Mouse (Mus musculus): Measurements from ENCODE around the gene Gm8232. TPM values are rescaled to one million over a fixed set of nuclear protein-coding genes. Genes with fewer than 3 reads are reported as not detected.
"Not testable (repeated sequence)": the region's sequence is repeated elsewhere in the genome, so short reads cannot be mapped to it uniquely, and the experiment has no call there.

The Gm8232 gene
- not detected in 2 replicates for polyA plus RNA-seq (2014; fragmentation: Nextera tagmentation; extraction: Ambion mirVana)

- not testable (repeated sequence) for H3K9me3 ChIP-seq (ENCODE audit: control insufficient read depth, low read length); H3K27me3 ChIP-seq (replicated peaks; ENCODE audit: control insufficient read depth, insufficient read depth, low read length); H3K4me1 ChIP-seq (ENCODE audit: control insufficient read depth, insufficient read depth, low read length); H3K9ac ChIP-seq (ENCODE audit: low read depth, low read length); ATAC-seq (ENCODE audit: low read depth); H3K4me2 ChIP-seq (ENCODE audit: low read depth, low read length); H3K4me3 ChIP-seq (ENCODE audit: low read depth, low read length); H3K36me3 ChIP-seq (ENCODE audit: control insufficient read depth, insufficient read depth, low read length); DNase-seq (ENCODE audit: low spot score); H3K27ac ChIP-seq (replicated peaks; ENCODE audit: low read depth, low read length)
- WGBS = 84% methylated on average over 2 of the region's 3 CpGs
Measured at GRCm38 (mm10) chr14:44433335-44433734, at the start of gene Gm8232. TSS of gene Gm8232 (plus strand) at chr14:44433635.

- H3K27me3 ChIP-seq (replicated peaks; ENCODE audit: control insufficient read depth, insufficient read depth, low read length); DNase-seq (ENCODE audit: low spot score); ATAC-seq (ENCODE audit: low read depth); H3K4me2 ChIP-seq (ENCODE audit: low read depth, low read length); H3K36me3 ChIP-seq (ENCODE audit: control insufficient read depth, insufficient read depth, low read length); H3K9ac ChIP-seq (ENCODE audit: low read depth, low read length); H3K4me3 ChIP-seq (ENCODE audit: low read depth, low read length); H3K9me3 ChIP-seq (ENCODE audit: control insufficient read depth, low read length); H3K27ac ChIP-seq (replicated peaks; ENCODE audit: low read depth, low read length); H3K4me1 ChIP-seq (ENCODE audit: control insufficient read depth, insufficient read depth, low read length): not testable (repeated sequence)
- WGBS = 71% methylated on average over 3 of the region's 4 CpGs
Measured at GRCm38 (mm10) chr14:44384233-44384632, 49.2 kb upstream of the Gm8232 start.

- not testable (repeated sequence) for ATAC-seq (ENCODE audit: low read depth); H3K4me1 ChIP-seq (ENCODE audit: control insufficient read depth, insufficient read depth, low read length); H3K9ac ChIP-seq (ENCODE audit: low read depth, low read length); H3K27ac ChIP-seq (replicated peaks; ENCODE audit: low read depth, low read length); H3K36me3 ChIP-seq (ENCODE audit: control insufficient read depth, insufficient read depth, low read length); H3K4me3 ChIP-seq (ENCODE audit: low read depth, low read length); H3K27me3 ChIP-seq (replicated peaks; ENCODE audit: control insufficient read depth, insufficient read depth, low read length); H3K9me3 ChIP-seq (ENCODE audit: control insufficient read depth, low read length); H3K4me2 ChIP-seq (ENCODE audit: low read depth, low read length); DNase-seq (ENCODE audit: low spot score)
- no CpG with 5 or more reads among the region's 2 CpGs for WGBS
Measured at GRCm38 (mm10) chr14:44410588-44410987, 22.8 kb upstream of the Gm8232 start, which contains the start of gene Gm3371. TSS of gene Gm3371 (minus strand) at chr14:44410688.

Other genes with a start within 250 kb of the Gm8232 start
- gene Gm8212, start 236.0 kb upstream of the Gm8232 start, polyA plus RNA-seq (2014; fragmentation: Nextera tagmentation; extraction: Ambion mirVana) = not detected in 2 replicates
- not detected in 2 replicates for gene 4930503E14Rik, start 220.4 kb upstream of the Gm8232 start, polyA plus RNA-seq (2014; fragmentation: Nextera tagmentation; extraction: Ambion mirVana)
- gene Gm8220, start 148.1 kb upstream of the Gm8232 start, polyA plus RNA-seq (2014; fragmentation: Nextera tagmentation; extraction: Ambion mirVana) = not detected in 2 replicates
- gene Gm5930, start 95.1 kb upstream of the Gm8232 start, polyA plus RNA-seq (2014; fragmentation: Nextera tagmentation; extraction: Ambion mirVana) = not detected in 2 replicates
- not detected in 2 replicates for gene Gm8229, start 68.3 kb upstream of the Gm8232 start, polyA plus RNA-seq (2014; fragmentation: Nextera tagmentation; extraction: Ambion mirVana)
- not detected in 2 replicates for gene Gm3371, start 22.9 kb upstream of the Gm8232 start, polyA plus RNA-seq (2014; fragmentation: Nextera tagmentation; extraction: Ambion mirVana)
- not detected in 2 replicates for gene BC061237, start 58.8 kb downstream of the Gm8232 start, polyA plus RNA-seq (2014; fragmentation: Nextera tagmentation; extraction: Ambion mirVana)
- not detected in 2 replicates for gene Gm17093, start 84.6 kb downstream of the Gm8232 start, polyA plus RNA-seq (2014; fragmentation: Nextera tagmentation; extraction: Ambion mirVana)
- gene Gm8247, start 149.5 kb downstream of the Gm8232 start, polyA plus RNA-seq (2014; fragmentation: Nextera tagmentation; extraction: Ambion mirVana) = not detected in 2 replicates
- not detected in 2 replicates for gene Gm5624, start 194.3 kb downstream of the Gm8232 start, polyA plus RNA-seq (2014; fragmentation: Nextera tagmentation; extraction: Ambion mirVana)